Mouse (Mus musculus): Measurements from ENCODE around the gene Endov.

The Endov gene

DNA sequence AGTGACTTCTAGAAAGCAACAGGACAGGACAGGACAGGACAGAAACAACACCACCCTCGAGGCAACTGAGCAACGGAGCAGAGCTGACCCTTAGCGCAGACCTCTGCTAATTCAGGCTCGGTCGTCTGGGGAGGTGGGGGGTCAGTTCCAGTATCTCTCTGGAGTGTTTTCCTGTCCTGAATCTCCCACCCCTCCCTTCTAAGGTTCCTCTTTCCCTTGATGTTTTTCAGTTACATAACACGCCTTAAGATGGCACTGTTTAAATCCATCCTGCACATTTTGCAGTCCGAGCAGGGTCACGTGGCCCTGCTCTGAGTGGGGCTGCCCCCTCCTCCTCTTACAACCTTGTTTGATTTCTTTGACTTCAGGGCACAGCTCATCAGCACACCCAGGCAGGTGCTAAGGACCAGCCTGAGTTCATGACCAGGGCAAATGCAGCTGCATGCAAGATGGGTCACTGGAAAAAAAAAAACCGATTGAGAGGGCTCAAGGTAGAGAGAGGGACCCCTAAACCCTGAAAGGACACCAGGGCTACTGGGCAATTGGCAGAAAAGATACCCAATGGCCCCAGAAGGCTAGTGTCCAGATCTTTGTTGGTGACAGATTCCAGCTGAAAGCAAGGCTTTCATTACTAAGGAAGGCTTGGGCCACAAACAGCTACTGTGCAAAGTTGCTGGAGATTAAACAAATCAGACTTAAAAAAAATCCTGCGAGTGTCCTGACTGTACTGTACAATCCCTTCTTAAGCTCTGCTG is 54.8 kb downstream of the Endov start:
- DNase-seq (ENCODE audit: low spot score) = no peak

DNA sequence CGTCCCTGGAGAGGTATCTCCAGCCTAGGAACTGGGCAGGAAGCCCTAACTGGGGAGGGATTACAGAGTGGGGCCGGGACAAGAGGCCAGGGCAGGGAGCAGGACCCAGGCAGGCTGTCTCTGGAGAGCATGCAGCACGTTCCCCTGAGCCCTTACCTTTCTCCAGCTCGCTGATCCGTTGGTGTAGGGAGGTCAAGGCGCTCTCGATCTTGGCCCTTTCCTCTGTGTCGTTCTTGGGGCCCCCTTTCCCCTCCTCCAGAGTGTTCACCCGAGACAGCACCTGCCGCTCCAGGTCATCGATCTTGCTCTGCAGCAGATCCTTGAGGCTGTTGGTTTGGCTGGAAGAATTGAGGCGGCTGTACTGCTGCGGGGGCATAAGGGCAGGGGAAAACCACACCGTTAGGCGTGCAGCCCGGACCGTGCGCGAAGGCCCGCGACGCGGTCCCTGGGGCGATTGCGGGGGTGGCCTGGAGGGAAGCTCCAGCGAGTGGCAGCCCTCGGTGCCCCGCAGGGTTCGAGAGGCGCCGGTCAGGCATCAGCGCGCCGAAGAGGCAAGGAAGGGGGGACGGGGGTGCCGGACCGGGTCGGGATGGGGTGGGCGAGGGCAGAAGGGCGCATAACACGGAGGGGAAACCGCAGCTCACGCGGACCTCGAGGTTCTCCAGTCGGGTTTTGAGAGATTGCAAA is 55.5 kb downstream of the Endov start:
- no peak for DNase-seq (ENCODE audit: low spot score)

DNA sequence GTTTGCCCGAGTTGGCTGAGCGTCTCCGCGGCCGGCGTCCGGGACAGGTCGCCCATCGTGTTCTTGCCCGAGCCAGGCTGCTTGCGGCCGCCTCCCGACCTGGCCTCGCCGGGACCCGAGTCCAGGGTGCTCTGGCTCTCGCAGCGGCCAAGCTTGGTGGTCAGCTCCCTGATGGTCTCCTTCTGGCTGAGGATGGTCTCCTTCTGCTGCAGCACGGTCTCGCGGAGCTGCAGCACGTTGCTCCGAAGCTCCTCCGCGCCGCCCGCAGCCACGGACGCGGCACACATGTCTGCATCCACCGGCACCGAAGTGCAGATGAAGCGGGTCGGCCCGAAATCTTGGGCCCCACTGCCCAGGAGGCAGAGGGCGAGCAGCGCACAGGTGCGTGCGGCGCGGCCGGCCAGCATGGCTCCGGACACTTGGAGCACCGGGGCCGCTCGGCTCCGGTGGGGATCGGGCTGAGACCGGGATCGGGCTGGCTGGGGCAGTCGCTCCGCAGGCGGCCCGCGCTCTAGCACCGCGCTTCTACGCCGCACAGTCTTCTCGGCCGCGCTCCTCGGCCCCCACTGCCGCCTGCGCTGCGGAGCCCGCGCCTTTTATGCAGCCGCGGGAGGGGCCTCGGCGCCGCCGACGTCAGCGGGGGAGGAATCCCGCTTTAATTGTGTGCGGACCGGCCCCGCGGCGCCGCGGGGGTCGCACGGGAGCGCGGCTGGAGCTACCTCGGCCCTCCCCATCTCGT is 56.2 kb downstream of the Endov start, which contains the start of gene Nptx1:
Gene Nptx1, minus strand, starts transcription at position 571 of the 739 bp plus-strand sequence.
- DNase-seq (ENCODE audit: low spot score) = no peak

DNA sequence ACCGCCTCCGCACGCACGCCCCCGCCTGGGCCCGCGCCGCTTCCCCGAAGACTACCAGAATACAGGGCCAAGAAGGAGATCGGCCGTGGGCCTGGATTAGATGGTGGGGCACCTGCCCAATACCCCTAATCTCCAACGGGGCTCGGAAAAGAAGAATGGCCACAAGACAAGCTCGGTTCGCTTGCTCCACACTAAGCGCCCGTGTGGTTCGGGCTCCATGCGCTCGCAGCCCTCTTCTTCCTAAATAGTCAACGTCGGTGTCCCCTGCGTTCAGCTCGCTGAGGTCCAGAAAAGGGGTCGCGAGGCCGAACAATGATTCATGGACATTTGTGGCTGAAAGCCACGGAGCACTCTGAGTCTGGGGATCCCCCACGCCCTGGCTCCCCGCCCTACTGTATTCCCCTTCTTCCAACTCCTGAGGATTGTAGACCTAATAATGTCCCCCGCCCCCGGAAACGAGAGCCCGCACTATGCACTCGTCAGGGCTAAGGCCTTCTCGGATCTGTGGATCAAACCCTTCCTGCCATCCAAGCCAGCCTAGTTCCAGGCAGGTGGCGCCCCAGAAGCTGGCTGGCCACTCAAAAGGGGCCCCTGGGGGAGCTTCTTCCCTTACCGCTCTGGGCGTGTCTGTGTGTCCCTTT is 56.9 kb downstream of the Endov start:
- no peak for DNase-seq (ENCODE audit: low spot score)

DNA sequence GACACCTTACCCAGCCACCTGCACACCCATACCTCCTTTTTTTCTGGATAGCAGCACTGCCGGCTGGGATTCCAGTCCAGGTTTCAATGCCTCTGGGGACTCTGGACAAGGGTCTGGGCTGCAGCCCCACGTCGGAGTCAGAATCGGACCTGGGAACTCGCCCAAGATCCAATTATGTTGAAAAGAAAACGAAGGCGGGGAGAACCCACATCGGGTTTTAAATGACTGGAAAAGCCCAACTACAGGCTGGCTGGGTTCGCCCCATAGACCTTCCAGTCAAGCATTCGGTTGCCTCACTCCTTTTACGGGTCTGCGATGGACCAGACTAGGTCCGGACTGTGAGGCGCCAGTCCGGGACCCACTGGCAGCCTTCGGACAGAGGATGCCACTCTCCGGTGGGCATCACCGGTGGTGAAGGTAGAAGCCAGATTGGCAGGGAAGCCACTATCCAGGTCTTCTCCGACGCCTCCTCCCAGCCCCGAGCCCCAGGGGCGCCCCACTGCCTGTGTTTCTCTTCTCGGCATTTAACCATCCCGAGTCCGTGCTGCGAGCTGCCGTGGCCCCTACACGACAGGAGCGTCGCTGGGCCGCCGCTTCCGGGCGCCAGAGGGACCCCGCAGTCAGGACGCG is 57.7 kb downstream of the Endov start:
- no peak for DNase-seq (ENCODE audit: low spot score)

DNA sequence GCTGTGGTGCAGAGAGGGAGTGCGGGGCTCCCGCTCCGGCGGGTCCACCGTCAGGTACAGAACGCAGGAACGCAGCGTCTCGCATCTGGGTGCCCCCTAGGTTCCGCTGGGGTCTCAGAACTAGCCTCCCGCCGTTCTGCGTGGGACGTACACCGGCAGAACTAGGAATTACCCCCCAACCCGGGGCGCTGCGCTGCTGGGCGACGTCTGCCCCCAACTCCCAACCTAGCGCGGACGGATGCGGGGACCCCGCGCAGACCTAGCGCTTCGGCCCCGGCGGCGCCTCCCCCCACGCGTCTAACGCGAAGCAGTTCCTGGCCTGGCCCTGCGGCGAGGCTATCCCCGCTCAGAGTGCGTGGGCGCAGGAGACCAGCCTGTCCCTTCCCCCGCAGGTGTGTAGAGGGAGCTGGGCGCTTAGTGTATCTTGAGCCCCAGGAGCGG is 58.2 kb downstream of the Endov start:
- no peak for DNase-seq (ENCODE audit: low spot score)

DNA sequence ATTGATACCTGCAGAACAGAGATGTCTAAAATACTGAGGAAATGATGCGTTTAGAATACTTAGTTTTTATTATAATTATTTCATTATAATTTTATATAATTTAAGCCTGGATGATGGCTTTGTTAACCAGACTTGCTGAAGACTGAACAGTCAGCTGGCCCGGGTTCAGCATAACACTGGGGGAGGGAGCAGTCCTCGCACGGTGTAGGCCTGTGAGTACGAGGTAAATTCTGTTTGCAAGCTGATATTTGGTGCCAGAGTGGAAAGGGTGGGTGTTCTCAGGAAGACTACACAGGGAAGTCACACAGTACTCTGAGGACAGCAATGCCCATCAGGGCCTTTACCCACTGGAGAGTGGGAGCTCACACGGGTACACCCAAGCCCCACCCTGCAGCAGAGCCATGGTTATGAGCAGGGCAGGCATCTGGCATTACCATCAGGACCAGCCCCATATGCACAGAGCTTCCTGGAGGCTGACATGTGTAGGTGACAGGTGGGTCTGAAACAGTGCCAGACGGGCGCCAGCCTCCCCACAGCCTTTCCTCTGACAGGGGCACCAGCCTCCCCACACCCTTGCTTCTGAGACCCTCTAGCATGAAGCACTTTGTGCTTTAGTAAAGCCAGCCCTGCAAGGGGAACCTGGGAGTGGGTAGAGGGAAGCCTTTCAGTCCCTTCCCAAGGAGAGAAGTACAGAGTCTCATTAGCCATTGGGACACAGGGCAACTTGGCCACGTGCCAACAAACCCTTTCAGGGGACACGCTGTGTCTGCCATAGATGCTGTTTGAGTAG is 59.6 kb downstream of the Endov start:
- no peak for DNase-seq (ENCODE audit: low spot score)

DNA sequence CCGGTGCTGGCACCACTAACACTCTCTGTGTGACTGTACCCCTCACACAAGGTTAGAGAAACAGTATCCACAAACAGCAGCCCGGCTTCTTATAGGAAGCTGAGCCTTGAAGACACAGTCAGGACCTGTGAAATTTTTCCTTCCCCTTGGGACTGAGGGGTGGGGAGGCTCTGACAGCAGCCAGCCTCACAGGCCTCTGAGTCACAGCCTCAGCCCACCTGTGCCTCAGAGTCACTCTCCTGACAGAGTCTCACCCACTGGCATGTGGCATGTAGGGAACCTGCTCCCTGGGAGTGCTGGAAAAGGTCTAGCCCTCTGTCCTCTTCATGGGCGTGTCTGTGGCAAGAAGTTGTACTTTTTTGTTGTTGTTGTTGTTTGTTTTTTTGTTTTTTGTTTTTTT is 60.3 kb downstream of the Endov start:
- no peak for DNase-seq (ENCODE audit: low spot score)

DNA sequence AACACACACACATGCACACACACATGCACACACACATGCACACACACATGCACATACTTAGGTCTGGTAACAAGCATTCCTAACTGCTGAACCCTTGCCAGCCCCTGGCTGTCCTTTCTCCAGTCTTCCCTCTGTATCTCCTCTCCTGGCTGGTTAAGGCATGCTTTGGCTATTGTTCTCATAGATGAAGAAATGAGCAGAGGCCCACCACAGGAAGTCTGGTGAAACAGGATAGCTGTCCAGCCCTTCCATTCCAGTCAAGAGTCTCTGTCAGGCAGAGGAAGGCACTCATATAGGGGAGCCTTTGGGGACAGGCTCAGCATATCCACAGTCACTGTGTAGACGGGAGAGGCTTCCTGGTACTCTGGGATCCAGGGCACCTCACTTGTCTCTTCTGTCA is 61.2 kb downstream of the Endov start:
- DNase-seq (ENCODE audit: low spot score) = no peak

DNA sequence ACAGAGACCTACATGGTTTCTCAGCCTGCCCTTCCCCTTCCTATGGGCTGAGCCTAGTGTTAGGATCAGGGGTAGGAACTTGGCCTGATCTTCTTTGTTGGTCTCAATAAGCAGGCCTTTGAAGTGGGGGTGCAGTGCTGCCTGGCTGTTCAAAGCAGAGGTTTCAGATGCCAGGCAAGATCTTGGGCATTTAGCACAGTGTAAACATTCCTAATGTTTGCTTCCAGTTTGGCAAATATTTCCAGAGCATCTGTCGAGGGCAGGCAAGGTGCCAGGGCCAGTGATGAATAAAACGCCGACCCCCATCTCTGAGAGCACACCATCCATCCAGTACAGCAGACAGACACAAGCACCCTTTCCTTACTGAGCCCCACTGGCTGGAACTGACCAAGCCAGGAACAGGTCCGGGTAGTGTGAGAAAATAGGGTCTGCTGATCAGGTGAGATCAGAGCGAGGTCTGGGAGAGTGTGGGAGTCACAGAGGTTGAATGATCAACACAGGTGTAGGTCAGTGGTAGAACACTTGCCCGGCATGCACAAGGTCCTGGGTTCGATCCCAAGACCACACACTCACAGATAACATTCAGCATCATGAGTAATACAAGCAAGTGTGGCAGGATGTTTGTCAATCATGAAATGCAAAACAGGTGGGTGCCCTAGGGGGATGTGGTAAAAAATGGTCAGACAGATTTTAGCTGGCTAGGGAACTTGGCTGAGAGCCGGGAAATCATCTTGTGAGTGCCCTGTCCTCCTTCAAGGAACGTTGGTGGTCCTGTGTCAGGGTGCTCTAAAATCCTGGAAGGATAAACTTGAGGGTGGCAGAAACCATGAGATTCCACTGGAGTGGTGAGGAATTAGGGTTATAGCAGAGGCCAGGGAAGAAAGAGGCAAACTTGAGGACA is 62.0 kb downstream of the Endov start:
- no peak for DNase-seq (ENCODE audit: low spot score)

DNA sequence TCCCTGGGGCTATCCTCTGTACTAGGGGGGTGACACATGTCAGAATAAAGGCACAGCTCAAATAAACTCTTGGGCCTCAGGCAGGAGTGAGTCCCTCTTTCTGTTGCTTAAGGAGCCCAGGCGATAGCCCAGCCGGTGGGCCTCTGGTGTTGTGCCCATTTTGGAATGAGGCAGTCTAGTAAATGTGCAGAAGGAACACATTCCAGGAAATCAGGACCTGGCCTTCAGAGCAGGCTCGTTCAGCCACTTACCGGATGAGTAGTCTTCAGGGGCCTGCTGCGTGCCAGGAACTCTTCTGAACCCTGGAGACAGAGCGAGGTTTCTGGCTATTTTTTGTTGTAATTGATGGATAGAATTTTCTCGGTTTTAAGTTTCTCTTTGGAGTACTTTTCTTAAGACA is 63.6 kb downstream of the Endov start:
- no peak for DNase-seq (ENCODE audit: low spot score)

DNA sequence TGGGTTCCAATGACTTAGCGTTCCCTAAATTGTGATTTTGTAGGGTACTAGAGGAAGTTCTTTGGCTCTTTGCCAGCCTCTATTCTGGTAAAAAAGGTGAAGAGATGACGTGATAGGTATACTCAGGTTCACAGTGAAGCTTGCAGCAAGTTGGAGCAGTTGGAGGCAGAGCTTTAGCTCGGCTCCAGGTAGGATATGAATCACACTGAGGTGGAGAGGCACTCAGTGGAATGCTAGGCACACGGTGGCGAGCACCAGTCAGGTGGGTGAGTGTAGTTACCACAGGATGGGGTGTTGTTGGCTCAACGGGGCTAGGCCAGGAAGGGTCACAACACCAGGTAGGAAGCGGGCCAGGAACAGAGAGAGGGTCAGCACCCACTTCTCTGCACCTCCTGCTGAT is 64.0 kb downstream of the Endov start:
- no peak for DNase-seq (ENCODE audit: low spot score)

DNA sequence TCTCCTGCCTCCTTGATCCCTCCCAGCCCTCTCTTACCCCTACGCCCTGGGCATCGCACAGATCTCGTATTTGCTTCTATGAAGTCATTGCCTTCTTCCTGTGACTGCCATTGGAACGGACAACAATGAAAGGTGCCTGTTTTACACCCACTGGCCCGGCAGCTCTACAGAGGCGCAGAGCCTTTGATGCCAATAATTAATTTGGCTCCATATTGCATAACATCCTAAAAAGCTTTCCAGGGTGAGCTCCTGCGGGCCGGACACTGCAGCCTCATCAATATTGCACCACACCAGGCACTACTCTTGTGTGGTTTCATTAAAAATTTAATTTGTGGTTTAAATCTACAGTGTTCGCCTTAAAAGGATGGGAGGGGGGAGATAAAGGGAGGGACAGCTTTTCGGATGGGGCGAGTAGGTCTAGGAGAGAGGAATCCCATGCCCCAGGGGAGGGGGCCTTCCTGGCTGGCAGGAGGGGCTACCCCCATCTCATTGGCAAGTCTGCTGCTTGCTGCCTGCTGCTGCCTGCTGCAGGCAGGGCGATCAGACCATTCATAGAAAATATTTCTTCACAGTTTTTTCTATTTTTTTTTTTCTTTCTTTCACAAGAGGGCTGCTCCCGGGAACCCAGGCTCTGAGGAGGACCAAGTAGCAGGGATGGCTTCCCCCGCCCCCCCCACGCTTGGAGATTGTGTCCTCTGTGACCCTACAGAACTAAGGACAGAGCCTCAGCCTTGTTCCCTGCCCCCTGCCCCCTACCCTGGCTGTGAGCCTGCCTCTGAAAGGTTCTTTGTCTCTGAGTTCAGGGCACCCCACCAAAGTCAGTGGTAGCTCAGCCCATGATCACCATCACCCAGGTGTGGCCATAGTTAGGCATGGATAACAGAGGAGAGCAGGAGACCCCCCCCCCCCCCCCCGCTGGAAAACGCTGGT is 67.1 kb downstream of the Endov start:
- no peak for DNase-seq (ENCODE audit: low spot score)

DNA sequence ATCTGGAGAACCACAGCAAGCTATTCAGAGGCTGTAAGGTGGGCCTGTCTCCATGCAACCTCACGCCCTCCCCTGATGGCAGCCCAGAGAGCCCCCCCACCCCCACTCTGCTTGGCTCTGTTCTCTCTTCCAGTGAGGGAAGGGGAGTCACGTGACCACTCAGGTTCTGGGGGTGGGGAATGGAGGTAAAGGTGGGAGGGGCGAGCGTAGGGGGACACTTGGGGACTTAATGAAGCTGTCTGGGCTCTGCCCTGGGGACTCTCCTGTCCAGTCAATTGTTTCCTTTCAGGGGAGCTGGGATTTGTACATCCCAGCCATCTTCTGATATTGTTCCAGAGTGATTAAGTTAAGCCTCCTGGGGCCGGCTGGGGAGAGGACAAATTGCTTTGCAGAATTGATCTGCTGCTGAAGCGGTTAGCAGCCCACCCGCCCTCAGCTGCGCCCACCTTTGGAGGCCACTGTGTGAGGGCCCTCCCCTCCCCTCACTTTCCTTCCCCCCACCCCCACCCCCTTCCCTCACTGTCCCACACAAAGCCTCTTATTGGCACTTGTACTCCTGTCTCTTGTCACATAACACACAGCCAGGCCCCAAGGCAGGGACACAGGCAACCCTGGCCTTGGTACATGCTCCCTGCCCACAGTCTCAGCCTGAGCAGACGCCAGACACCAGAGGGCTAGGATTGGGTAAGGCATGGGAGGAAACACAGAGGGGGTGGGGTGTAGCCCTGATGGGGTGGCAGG is 67.9 kb downstream of the Endov start:
- no peak for DNase-seq (ENCODE audit: low spot score)
